Mouse (Mus musculus) heart, postnatal 14 days (tissue): ENCODE measurements around the gene Gse1. TPM values are rescaled to one million over a fixed set of nuclear protein-coding genes. Genes with fewer than 3 reads are reported as not detected.

ENCODE experiments used
- DNase-seq, 2 experiments: peaks; one replicate each; pipeline ENCODE4 v3.0.0; 2021 to 2022
- intact Hi-C: fragments of 180-260 bp; cut with DNase I; formaldehyde crosslinking; loops from one replicate; pipeline ENCODE4 v1.15.1; 2025
- total RNA-seq, 2 experiments: library from RNA; stranded (reverse); gene quantifications; 2 replicates each; pipeline ENCODE4 v1.2.3; 2021

Gene Gse1
- total RNA-seq, 2 experiments from 2014 or later = 29.0 to 33.1 TPM

DNA sequence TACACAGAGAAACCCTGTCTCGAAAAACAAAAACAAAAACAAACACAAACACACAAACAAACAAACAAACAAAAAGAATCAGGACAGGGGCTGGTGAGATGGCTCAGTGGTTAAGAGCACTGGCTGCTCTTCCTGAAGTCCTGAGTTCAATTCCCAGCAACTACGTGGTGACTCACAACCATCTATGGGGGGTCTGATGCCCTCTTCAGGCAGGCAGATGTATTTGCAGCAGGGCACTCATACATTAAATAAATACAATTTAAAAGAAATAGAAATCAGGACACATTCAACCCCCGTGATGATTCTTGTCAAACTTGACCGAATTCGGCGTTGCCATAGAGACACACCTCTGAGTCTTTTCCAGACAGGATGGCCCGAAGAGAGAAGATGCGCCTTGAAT is 20.9 kb upstream of the Gse1 start:
- intact Hi-C loops = no loop called here

DNA sequence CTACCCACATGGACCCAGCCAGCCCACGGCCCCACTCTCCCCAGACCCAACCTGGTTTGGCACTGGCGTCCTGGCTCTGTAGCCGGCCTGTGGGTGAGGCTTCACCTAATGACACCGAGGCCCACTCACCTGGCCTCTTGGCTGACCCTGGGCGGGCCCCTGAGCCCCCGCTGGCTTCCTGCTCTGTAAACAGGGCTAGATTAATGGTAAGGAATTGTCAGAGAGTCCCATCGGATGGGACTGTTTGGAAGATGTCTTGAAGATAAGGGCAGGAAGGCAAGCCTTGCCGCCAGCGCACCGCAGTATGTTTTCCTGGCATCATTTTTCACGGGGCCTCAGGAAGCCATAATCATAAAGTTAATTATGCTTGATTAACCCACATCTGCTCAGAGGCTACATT is 20.1 kb upstream of the Gse1 start:
- DNase-seq = no peak
- intact Hi-C loops = no loop called here

More for the DNA sequence above, 20.9 kb upstream of the Gse1 start:
- DNase-seq = no peak

DNA sequence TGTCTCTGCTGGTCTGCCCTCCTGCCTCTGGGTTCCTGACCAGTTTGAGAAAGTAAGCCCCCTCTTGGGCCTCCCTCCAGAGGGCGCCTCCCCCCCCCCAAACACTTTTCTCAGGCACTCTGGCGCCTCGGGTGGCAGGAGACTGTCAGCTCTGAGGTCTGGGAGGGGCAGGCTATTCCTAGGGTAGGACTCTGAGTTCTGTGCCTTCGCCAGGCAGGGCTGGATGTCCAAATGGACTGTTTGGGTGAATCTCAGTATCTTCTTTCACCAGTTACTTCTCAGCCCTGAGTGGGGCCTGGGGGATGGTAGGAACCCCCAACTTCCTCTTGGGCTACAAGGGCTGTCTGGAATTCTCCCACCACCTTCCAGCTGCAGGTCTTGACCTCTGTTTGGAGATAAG is 16.9 kb upstream of the Gse1 start:
- DNase-seq = no peak
- intact Hi-C loops = loop anchor here (5.0 kb wide), 1 partner anchor 34 kb away; the partner anchor contains the start of gene Fam92b

DNA sequence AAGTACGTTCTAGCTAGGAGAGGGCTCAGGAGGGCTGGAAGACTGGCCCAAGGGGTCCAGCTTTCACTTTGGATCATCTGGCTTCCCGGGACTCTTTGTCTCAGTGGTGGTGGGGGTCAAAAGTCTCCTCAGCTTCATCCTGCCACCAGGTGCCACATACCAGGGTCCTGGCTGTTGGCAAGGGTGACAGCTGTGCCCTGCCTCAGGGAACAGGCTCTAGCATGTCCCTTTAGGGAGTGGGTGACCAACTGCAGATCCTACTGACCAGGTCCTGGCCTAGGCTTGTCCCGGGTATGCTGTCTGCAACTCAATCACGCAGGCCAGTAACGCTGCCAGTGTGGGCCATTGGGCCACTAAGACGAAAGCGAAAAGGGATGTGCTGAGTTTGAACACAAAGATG is 15.7 kb upstream of the Gse1 start:
- DNase-seq = no peak
- intact Hi-C loops = loop anchor here (5.0 kb wide), 1 partner anchor 35 kb away; the partner anchor contains the start of gene Fam92b

DNA sequence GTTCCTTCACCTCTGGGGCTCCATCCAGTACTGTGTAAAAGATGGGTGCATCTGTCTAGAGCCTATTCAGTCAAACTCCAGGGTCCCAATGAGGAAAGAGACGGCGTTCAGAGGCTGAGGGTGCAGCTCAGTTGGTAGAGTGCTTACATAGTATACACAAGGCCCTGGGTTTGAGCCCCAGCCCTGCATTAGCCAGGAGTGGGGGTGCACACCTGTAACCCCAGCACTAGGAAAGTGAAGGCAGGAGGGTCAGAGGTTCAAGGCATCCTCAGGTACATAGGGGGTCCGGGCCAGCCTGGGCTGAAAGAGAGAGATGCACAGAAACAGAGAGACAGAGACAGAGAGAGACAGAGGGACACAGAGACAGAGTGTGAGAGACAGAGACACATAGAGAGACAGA is 15.0 kb upstream of the Gse1 start:
- no peak for DNase-seq
- intact Hi-C loops = loop anchor here (5.0 kb wide), 1 partner anchor 36 kb away; the partner anchor contains the start of gene Fam92b

DNA sequence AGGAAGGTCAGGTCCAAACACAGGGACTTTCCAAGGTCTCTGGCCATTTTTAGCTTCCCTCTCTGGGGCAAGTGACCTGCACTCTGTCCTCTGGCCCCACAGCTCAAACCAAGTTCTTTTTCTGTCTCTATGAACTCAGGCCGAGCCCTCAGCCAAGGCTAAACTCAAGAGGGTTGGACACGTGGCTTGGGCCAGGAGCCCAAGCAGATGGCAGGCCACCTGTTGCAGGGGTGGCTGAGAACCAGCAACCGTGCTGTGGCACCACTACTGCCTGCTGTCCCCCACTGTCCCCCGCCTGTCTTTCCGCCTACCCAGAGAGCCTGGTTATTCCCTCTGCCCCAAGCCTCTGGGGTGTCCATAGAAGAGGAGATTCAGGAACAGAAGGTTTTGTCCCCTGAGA is 14.3 kb upstream of the Gse1 start:
- intact Hi-C loops = loop anchor here (5.0 kb wide), 1 partner anchor 37 kb away; the partner anchor contains the start of gene Fam92b

DNA sequence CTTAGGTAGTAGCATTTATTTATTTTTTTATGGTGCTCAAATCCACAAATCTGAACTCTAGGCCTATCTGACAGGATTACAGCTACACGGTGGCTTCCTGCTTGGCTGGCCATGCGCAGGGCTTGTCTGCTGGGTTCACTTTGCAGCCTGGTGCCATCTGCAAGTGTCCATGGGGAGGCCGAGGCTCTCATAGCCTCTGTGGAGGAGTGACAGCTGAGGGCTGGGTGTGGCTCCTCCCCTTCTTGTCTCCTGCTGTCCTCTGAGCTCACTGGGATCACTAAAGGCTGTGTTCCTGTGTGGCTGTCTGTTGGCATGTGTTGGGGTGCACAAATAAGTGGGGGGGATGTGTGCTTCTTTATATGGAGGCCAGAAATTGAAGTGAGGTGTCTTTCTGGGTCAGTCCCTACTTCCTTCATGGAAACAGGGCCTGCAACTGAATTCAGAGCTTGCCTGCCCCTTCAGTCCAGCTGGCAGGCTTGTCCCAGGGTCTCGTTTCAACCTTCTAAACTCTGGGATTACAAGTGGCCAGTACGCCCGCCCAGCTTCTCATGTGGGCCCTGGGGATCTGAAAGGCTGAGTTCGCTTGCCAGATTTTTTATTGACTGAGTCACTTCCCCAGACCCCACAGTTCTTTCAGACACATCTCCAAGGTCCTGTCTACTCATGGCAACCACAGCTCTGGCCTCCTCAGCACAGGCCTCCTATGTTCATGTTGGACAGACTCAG is 12.7 kb upstream of the Gse1 start:
- intact Hi-C loops = no loop called here
- DNase-seq = peak; percentile 58 to 62

More for the DNA sequence above, 14.3 kb upstream of the Gse1 start:
- DNase-seq = peak; percentile 64 to 82

DNA sequence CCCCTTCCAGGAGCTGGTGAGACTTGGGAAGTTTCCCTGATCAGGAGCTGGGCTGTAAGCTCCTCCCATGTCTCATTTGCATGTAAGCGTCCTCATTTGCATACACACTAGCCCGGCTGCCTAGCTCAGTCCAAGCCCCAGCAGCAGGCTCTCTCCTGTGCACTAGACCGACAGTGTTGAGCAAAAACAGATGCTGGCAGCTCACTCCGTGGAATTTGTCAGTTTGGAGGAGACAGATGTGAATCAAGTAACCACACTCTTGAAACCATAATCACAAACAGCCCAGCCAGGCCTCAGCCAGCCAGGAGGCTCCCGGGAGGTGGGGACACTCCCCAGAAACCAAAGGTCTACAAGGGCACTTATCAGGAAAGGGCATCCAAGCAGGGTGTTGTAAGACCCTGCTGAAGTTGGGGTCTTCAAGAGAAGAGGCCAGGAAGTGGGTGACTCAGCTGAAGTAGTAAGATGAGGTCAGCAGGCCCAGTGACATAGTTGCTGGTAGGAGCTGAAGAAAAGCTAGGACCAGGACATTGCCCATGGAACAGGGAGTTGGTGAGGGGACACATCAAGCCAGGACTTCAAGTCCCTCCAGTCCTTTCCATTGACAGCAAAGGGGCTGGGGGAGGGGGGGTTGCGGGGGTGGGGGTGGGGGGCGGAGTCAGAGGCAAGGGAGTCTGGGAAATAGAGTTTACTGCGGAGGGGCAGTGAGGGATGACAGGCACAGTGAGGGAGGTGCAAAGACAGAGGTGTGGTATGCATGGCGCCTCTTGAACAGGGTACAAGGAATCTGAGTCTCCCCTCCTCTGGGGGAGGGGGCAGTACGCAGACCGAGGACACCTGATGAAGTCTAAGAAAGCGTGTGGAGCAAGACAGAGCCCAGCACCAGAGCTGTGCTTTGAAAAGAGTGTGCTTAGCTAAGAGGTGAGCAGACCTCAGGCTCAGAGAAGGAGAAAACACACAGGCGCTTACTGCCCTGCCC is 11.1 kb upstream of the Gse1 start:
- DNase-seq = peak; percentile 54 to 66
- intact Hi-C loops = no loop called here

DNA sequence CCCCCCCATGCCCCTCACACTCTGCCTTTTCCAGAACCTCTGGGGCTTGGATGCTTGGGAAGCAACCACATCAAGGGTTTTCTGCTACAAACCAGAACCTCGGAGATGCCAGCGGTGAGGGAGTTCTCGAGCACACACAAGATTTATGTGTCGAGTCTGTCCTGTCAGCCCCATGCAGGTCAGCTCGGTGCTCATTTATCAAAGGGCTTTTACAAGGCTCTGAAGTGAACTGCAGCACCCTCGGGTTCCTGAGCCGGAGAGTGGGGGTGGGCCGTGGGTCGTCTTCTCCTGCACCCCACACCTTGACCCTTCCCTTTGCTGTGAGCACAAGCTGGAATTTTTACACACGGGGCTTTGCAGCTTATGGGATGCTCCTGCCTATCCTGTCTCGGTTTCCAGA is 5.7 kb upstream of the Gse1 start:
- intact Hi-C loops = no loop called here
- no peak for DNase-seq

DNA sequence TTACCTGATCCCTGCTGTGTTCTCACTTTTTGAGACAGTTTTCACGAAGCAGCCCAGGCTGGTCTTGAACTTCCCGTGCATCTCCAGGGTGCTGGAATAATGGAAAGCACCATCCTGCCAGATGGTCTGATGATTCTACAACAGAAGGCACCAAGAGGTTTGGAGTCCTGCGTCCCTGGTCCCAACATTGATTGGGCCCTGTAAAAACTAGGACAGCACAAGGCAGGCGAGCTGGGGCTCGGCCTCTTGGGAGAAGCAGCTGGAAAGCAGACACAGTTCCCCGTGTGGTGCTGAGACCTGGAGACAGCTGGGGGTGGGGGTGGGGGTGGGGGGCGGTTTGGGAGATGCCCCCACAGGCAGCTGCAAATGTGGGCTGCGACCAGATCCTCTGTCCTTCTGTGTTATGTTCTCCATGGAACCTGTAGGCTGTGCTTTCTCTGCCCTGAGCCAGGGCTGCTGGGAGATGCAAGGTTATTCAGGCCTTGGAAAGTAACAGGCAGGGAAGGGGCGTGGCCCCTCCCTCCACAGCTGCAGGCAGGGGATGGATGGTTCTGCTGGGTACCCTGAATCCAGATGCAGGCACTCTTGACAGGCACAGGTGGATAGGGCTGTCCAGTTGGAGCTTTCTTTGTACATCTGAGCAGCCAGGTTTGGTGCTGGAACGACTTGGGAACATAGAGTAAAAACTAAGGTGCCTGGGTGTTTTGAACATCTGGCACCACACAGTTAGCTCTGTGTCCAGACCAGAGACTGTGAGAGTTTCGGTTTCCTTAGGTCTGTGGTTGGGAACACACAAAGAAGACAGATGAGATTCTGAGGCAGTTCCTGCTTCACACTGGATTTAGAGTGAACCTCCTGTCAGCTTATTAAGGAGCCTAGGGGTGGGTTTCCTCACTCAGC is 3.5 kb upstream of the Gse1 start:
- DNase-seq = no peak
- intact Hi-C loops = no loop called here

DNA sequence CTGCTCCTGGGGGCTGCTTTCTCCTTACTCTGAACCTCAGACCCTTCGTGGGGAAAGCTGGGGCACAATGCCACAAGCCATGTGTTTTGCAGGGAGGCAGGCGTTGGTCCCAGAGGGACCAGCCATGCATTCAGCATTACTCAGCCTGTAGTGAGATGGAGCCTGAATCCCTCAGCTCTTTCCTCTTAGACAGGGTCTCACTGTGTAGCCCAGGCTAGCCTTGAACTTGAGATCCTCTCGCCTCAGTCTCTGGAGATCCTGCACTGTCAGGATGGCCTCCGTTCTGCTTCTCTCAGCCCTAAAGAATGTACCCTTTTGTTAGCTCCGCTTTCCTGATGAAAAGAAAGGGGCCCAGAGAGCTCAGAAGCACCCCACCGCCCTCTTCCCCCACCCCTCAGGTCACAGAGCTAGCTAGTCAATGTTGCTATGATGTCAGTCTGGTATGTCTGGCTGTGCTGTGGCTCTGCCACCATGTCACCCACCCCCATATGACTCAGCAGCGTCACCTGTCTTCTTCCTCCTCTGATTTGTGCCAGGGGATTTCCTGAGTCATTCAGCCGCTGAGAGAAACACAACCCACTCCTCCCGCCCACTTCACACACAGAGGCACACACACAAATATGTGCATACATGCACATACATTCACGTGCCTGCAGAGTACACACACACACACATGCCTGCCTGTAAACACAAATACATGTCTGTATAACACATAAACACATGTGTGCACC is 2.7 kb upstream of the Gse1 start:
- intact Hi-C loops = no loop called here
- DNase-seq = no peak

DNA sequence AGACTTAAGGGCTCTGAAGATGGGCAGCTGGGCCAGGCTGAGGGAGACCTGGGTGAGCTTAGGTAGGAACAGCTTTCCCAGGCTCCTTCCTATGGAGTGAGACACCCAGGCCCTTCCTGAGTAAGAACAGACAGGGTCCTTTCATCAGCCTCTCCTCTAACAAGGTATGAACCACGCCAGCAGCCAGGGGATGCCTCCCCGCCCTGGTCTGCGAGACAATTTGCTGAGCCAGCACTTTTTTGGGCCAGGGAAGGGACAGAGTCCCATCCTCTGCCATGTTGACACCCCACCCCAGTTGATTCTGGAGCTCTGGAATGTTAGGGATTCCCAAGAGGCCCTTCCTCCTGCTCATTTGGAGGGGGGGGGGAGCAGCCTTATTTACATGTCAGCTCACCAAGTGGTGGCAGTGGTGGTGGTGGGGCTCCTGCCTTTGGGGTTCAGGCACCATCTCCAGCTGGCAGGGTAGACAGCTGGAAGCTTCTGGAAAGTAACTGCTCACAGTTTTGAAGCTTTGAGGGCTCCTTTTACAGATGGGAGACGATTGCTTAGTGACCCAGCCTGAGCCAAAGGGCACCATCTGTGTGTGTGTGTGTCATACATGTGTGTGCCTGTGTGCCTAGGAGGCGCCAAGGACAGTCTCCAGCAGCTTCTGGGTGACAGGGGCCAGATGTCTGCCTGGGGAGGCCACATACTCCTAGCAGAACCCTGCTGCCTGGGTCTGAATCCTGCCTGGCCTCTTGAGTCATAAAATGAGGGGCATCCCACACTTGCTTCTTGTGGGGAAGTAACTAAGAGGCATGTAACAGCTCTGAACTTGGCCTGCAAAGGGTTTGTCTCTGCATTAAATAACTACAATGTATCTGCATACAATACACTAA is 1.3 kb upstream of the Gse1 start:
- intact Hi-C loops = no loop called here
- DNase-seq = no peak

DNA sequence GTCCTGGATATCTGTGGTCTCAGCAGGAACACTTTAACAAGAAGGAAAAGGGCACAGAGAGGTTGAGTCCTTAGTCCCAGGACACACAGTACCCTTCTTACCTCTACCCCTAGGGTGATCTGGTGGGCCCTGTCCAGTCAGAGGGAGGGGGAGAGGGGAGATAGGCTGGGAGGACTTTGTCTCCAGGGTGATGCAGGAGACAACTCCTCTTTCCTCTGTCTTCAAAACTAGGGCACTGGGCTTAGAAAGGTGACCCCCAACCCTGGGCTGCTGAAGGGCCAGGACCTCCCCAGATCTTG is 729 bp upstream of the Gse1 start:
- no peak for DNase-seq
- intact Hi-C loops = no loop called here

DNA sequence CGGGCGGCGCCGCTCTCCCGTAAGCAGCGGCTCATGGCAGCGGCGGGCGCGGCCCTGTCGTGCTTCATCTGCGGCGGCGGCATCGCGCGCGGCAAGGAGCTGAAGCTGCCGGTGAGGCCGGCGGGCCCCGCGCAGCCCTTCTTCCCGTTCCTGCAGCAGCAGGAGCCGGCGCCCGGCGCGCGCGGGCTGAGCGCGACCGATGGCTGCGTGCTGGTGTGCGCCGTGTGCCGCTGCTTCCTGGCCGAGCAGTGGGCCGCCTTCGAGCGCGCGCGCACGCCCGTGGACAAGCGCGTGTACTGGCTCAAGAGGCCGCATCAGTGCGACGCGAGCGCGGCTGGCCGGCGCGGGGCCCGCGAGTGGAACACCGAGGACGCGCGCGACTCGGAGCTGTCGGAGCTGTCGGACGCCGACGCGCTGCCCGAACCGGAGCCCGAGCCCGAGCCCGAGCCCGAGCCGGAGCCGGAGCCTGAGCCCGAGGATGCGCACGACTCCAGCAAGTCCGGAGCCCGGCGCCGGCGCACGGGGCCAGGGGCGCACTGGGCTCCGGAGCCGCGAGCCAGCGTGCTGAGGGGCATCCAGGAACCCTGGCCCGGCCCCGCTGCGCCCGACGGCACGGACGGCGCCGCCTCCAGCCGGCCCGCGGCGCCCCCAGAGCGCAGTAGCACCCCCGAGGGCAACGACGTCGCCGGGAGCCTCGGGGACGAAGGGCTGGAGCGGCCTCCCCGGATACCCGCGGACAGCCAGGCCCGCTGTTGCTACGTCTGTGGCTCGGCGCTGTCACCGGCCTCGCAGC is 721 bp downstream of the Gse1 start:
- intact Hi-C loops = loop anchor here (1.0 kb wide), 1 partner anchor 50 kb away; no protein-coding TSS in a partner anchor
- peak; percentile 60 to 61 for DNase-seq

DNA sequence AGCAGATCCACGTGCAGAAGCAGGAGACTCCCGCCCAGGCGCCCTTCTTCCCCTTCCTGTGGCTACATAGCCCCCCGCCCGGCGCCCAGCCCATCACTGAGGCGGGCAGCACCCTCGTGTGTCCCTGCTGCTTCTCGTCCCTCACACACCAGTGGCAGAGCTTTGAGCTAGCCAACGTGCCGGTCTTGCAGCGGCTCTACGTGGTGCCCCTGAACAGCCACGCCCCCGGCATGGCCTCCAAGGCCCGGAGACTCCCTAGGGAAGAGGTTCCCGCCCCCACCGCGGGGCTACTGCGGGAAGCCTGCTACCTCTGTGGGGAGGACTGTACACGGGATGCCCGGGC is 1.3 kb downstream of the Gse1 start:
- DNase-seq = peak; percentile 43 to 46

DNA sequence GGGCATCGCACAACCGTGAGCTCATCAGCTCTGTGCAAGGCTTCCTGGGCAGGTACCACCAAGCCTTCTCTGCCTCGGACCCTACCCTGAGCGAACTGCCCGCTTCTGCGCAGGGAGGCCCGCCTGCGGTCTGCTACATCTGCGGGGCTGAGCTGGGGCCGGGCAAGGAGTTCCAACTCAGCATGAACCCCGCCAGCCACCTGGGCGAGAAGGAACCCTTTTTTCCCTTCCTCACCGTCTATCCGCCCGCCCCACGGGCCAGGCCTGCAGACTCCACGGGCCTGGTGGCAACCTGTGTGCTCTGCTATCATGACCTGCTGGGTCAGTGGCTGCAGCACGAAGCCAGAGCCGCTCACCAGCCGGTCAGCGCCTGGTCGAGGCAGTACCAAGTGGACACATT is 1.8 kb downstream of the Gse1 start:
- no peak for DNase-seq

More for the DNA sequence above, 1.3 kb downstream of the Gse1 start:
- intact Hi-C loops = no loop called here

DNA sequence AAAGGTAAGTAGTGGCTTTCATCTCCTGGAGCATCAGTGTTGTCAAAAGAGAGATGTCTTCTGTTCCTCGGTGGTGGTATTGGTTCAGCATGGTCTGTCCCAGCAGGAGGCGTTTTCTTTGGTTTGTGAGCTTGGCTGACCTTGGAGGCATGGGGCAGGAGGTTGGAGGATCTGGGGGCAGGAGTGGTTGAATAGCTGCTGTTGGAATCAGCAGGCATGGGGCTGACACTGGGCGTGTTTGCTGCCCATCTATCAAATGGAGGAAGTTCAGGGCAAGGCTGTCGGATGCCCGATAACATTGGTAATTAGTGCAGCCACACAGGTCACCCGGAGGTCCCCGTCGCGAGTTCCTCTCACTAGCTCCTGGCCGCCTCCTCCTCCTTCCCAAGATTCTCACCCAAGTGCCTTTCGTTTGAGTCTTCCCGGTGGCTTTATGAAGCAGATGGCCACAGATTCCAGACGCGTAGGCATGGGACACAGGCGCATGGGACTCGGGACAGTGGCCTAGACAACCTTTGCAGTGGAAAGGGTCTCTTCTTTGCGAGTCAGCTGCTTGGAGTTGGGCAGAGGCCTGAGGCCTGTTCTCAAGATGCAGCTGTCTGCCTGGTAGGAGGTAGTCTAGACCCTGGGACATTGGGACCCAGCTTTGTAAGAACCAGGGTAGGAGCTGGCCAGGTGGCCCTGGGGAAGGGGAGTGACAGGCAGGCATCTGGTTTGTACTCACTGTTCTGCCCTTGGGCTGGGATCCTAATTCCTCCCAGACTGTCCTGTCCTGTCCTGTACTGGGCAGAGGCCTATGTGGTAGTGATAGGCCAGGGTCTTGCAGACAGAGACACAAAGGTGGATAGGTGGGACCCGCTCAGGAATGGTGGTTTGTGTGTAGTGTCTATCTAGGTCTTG is 2.7 kb downstream of the Gse1 start:
- intact Hi-C loops = no loop called here
- peak in 1 of 2 experiments; percentile 27 for DNase-seq

More for the DNA sequence above, 1.8 kb downstream of the Gse1 start:
- intact Hi-C loops = no loop called here
